Mouse (Mus musculus): ENCODE data around the gene Dchs1. TPM values are rescaled to one million over a fixed set of nuclear protein-coding genes. Genes with fewer than 3 reads are reported as not detected.

Gene Dchs1
- polyA plus RNA-seq, 1 experiment from 2014 or later: 8.3 TPM

DNA sequence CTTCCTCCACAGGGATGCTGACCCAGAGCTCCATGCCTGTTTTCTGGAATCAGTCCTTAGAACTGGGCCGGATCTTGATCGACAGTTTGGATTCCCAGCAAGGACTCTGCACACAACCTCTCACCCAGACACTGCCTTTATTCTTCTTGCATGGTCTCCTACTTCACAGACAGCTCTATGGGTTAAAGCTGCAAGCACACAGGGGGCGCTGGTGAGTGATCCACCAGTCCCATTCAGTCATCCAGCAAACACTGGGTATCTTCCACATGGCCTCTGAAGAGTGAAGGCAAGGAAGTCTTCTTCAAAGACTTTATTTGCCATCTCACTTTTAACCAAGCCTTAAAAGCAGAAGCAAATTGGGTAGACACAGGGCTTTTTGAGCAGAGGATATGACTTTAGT lies 72.1 kb downstream of the Dchs1 start:
- ATAC-seq: no peak
- Histone ChIP-seq H3K27me3 (replicated peaks) (no peaks in the 10 kb centered on the region), H3K4me3 (replicated peaks) (no peak overlapping the region), H3K9me3 (no peaks in the 10 kb centered on the region), H3K4me1 (replicated peaks) (no peaks in the 10 kb centered on the region), H3K4me2 (replicated peaks) (no peak overlapping the region), H3K27ac (no peak overlapping the region), H3K9ac (no peak overlapping the region), H3K36me3 (no peaks in the 10 kb centered on the region)
- WGBS: 63% methylated on average over 3 of the region's 3 CpGs

DNA sequence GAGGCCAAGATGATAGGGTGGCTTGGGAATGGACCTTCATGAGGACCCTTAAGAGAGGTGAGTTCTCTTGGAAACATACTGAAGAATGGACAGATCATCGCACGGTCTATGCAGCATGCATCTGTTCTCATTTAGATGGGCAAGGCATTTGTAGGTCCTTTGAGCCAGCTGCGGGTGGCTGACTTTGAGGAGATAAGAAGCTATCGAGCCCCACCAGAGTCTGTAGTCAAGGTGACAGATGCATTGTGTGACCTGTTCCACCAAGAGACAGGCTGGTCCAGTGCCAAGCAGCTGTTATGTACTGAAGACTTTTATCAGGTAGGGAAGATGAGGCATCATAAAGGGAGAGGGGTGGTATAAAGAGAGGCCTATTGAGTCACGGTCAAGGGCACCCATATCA lies 78.7 kb downstream of the Dchs1 start:
- 86% methylated on average over 5 of the region's 5 CpGs for WGBS

DNA sequence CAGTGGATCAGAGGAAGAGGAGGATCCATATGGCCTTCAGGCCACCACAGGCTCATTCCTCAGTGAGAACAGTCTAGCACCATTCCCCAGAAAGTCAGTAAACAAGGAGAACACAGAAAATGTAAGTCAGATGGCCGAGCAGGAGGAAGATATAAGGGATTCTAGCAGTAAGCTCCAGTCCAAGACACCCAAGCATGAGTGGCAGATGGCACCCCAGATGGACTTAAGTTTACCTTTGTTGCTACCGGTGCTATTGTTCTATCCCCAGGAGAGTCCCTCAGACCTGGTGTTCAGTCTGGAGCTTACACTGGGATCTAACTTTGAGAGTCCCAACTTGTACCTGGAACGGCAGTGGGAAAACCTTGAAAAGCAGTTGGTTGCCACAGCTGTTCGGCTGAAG lies 83.6 kb downstream of the Dchs1 start:
- H3K4me1 ChIP-seq (replicated peaks): no peaks in the 10 kb centered on the region
- no peak for ATAC-seq
- H3K27me3 ChIP-seq (replicated peaks): no peaks in the 10 kb centered on the region
- WGBS: 82% methylated on average over 4 of the region's 4 CpGs
- H3K9ac ChIP-seq: no peak overlapping the region
- H3K4me3 ChIP-seq (replicated peaks): no peak overlapping the region
- no peaks in the 10 kb centered on the region for H3K9me3 ChIP-seq
- no peaks in the 10 kb centered on the region for H3K36me3 ChIP-seq
- no peak overlapping the region for H3K4me2 ChIP-seq (replicated peaks)
- no peak overlapping the region for H3K27ac ChIP-seq

More for the DNA sequence above, 78.7 kb downstream of the Dchs1 start:
- ATAC-seq: no peak
- Histone ChIP-seq H3K4me1 (replicated peaks) (no peaks in the 10 kb centered on the region), H3K27ac (no peak overlapping the region), H3K27me3 (replicated peaks) (no peaks in the 10 kb centered on the region), H3K4me2 (replicated peaks) (no peak overlapping the region), H3K9me3 (no peaks in the 10 kb centered on the region), H3K4me3 (replicated peaks) (no peak overlapping the region), H3K9ac (no peak overlapping the region), H3K36me3 (no peaks in the 10 kb centered on the region)

DNA sequence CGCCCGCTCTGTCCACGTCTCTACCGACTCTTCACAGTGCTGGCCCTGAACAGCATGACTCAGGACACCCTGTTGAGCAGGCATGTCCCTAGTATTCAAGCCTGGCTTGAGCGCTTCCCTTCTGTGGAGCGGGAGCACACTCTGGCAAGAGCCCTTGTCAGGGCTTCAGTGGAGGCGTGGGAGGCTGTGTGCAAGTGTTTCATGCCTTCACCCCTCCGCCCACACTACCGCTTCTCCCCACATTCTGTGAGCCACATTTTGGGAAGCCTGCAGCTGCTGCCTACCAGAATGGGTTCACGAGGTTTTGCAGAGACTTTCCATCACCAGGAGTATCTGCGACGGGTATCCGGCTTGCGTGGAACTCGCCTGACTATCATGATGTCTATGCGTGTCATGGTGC lies 84.3 kb downstream of the Dchs1 start:
- Histone ChIP-seq H3K9me3 (no peaks in the 10 kb centered on the region), H3K36me3 (no peaks in the 10 kb centered on the region)
- WGBS: 88% methylated on average over 16 of the region's 16 CpGs

More for the DNA sequence above, 84.3 kb downstream of the Dchs1 start:
- H3K4me2 ChIP-seq (replicated peaks): no peak overlapping the region
- H3K9ac ChIP-seq: no peak overlapping the region
- ATAC-seq: no peak
- H3K27me3 ChIP-seq (replicated peaks): no peaks in the 10 kb centered on the region
- no peak overlapping the region for H3K4me3 ChIP-seq (replicated peaks)
- no peak overlapping the region for H3K27ac ChIP-seq
- no peaks in the 10 kb centered on the region for H3K4me1 ChIP-seq (replicated peaks)

Other genes with a start within 250 kb of the Dchs1 start
- 29.0 and 29.4 TPM in 2 replicates for gene Smpd1, start 233.3 kb downstream of the Dchs1 start, polyA plus RNA-seq (2015; fragmentation: Nextera tagmentation; extraction: Ambion mirVana)
- gene Apbb1, start 206.0 kb downstream of the Dchs1 start, polyA plus RNA-seq (2015; fragmentation: Nextera tagmentation; extraction: Ambion mirVana): 36.6 and 37.8 TPM in 2 replicates
- 3.8 and 4.8 TPM in 2 replicates for gene Hpx, start 187.5 kb downstream of the Dchs1 start, polyA plus RNA-seq (2015; fragmentation: Nextera tagmentation; extraction: Ambion mirVana)
- gene Trim3, start 154.1 kb downstream of the Dchs1 start, polyA plus RNA-seq (2015; fragmentation: Nextera tagmentation; extraction: Ambion mirVana): 21.4 and 24.7 TPM in 2 replicates
- gene Timm10b, start 147.6 kb downstream of the Dchs1 start, polyA plus RNA-seq (2015; fragmentation: Nextera tagmentation; extraction: Ambion mirVana): 203 and 227 TPM in 2 replicates
- gene Arfip2, start 147.2 kb downstream of the Dchs1 start, polyA plus RNA-seq (2015; fragmentation: Nextera tagmentation; extraction: Ambion mirVana): 66.0 and 72.7 TPM in 2 replicates
- 16.2 and 39.5 TPM in 2 replicates for gene Gm45799, start 147.1 kb downstream of the Dchs1 start, polyA plus RNA-seq (2015; fragmentation: Nextera tagmentation; extraction: Ambion mirVana)
- 0.44 and 0.80 TPM in 2 replicates for gene Dnhd1, start 136.8 kb downstream of the Dchs1 start, polyA plus RNA-seq (2015; fragmentation: Nextera tagmentation; extraction: Ambion mirVana)
- gene Ilk, start 51.1 kb downstream of the Dchs1 start, polyA plus RNA-seq (2015; fragmentation: Nextera tagmentation; extraction: Ambion mirVana): 313 and 320 TPM in 2 replicates
- 32.4 and 34.4 TPM in 2 replicates for gene Rrp8, start 50.3 kb downstream of the Dchs1 start, polyA plus RNA-seq (2015; fragmentation: Nextera tagmentation; extraction: Ambion mirVana)
- 134 and 140 TPM in 2 replicates for gene Taf10, start 43.3 kb downstream of the Dchs1 start, polyA plus RNA-seq (2015; fragmentation: Nextera tagmentation; extraction: Ambion mirVana)
- 109 TPM in 2 replicates for gene Tpp1, start 35.4 kb downstream of the Dchs1 start, polyA plus RNA-seq (2015; fragmentation: Nextera tagmentation; extraction: Ambion mirVana)
- 372 and 398 TPM in 2 replicates for gene Mrpl17, start 23.4 kb upstream of the Dchs1 start, polyA plus RNA-seq (2015; fragmentation: Nextera tagmentation; extraction: Ambion mirVana)
- gene Gm4070, start 166.3 kb upstream of the Dchs1 start, polyA plus RNA-seq (2015; fragmentation: Nextera tagmentation; extraction: Ambion mirVana): 0.71 and 0.89 TPM in 2 replicates

All from intestine, embryonic 15.5 days (tissue).